Mouse (Mus musculus): Measurements from ENCODE around the gene Kcnq5.

GRCm38 (mm10) chr1:21466431-21466830 lies 495.3 kb downstream of the Kcnq5 start:
- TF ChIP-seq POLR2A (IDR thresholded peaks at IDR 0.05; ENCODE audit: control insufficient read depth, low read depth, low read length) (no peak), CTCF (IDR thresholded peaks at IDR 0.05; ENCODE audit: control insufficient read depth, insufficient read depth, insufficient replicate concordance, low read depth, low read length) (no peak)
